Mouse (Mus musculus): Measurements from ENCODE around the gene Bag2. TPM values are rescaled to one million over a fixed set of nuclear protein-coding genes. Genes with fewer than 3 reads are reported as not detected.
"Not testable (repeated sequence)": the region's sequence is repeated elsewhere in the genome, so short reads cannot be mapped to it uniquely, and the experiment has no call there.

The Bag2 gene
- total RNA-seq, 1 experiment: 14.8 TPM

GRCm38 (mm10) chr1:33754965-33755735 lies 2.4 kb downstream of the Bag2 start:
- Histone ChIP-seq H3K27ac (ENCODE audit: insufficient read depth, low read depth, low read length, poor library complexity, severe bottlenecking) (no peak overlapping the region), H3K9me3 (ENCODE audit: control insufficient read depth, insufficient read depth, low read depth, low read length) (no peaks in the 10 kb centered on the region), H3K36me3 (ENCODE audit: control insufficient read depth, insufficient read depth, low read length, poor library complexity, severe bottlenecking) (no peaks in the 10 kb centered on the region; the same call in 1 of the 2 replicates), H3K9ac (ENCODE audit: insufficient read depth, low read depth, low read length, poor library complexity, severe bottlenecking) (no peak overlapping the region), H3K4me3 (ENCODE audit: insufficient read depth in 1 of 2, low read depth in 1 of 2, low read length in 2 of 2, poor library complexity in 1 of 2, severe bottlenecking in 1 of 2) (no peak overlapping the region), H3K4me1 (ENCODE audit: control insufficient read depth in 2 of 2, insufficient read depth in 2 of 2, low read length in 2 of 2, poor library complexity in 1 of 2) (peaks cover 5 to 6% of the 10 kb centered on the region in 2 experiments; a peak in 3 of 4 replicates)
- no peak for DNase-seq (ENCODE audit: low read depth, low spot score)
- in situ Hi-C loops (cut with MboI; ENCODE audit: low sequenced_read_pairs in 2 of 2, unreplicated experiment in 2 of 2): no loop called here
- no peak for TF ChIP-seq HCFC1 (IDR thresholded peaks at IDR 0.05; ENCODE audit: borderline replicate concordance, insufficient read depth, low read length)
- TF ChIP-seq ZNF384 (IDR thresholded peaks at IDR 0.05; ENCODE audit: low read depth, low read length): no peak
- no peak for TF ChIP-seq CHD2 (IDR thresholded peaks at IDR 0.05; ENCODE audit: low read depth, low read length)
- no peak for TF ChIP-seq ZC3H11A (IDR thresholded peaks at IDR 0.05; ENCODE audit: borderline replicate concordance, low read depth, low read length)
- no peak for TF ChIP-seq MAFK (IDR thresholded peaks at IDR 0.05; ENCODE audit: insufficient read depth, low read depth, low read length)

- in situ Hi-C loops (cut with MboI; ENCODE audit: low sequenced_read_pairs in 2 of 2, unreplicated experiment in 2 of 2): no loop called here
- H3K4me1 ChIP-seq (ENCODE audit: control insufficient read depth in 2 of 2, insufficient read depth in 2 of 2, low read length in 2 of 2, poor library complexity in 1 of 2): peaks cover 5 to 6% of the 10 kb centered on the region in 2 experiments; a peak in 3 of 4 replicates
- H3K9ac ChIP-seq (ENCODE audit: insufficient read depth, low read depth, low read length, poor library complexity, severe bottlenecking): no peak overlapping the region
- H3K9me3 ChIP-seq (ENCODE audit: control insufficient read depth, insufficient read depth, low read depth, low read length): no peaks in the 10 kb centered on the region
- no peak for DNase-seq (ENCODE audit: low read depth, low spot score)
- H3K36me3 ChIP-seq (ENCODE audit: control insufficient read depth, insufficient read depth, low read length, poor library complexity, severe bottlenecking): no peaks in the 10 kb centered on the region
- no peak for TF ChIP-seq MAFK (IDR thresholded peaks at IDR 0.05; ENCODE audit: insufficient read depth, low read depth, low read length)
- TF ChIP-seq CHD2 (IDR thresholded peaks at IDR 0.05; ENCODE audit: low read depth, low read length): no peak
- H3K4me3 ChIP-seq (ENCODE audit: insufficient read depth in 1 of 2, low read depth in 1 of 2, low read length in 2 of 2, poor library complexity in 1 of 2, severe bottlenecking in 1 of 2): no peak overlapping the region
- no peak overlapping the region for H3K27ac ChIP-seq (ENCODE audit: insufficient read depth, low read depth, low read length, poor library complexity, severe bottlenecking)
These were observed 3.5 kb downstream of the Bag2 start for GRCm38 (mm10) chr1:33754089-33754488.

- no peaks in the 10 kb centered on the region for H3K36me3 ChIP-seq (ENCODE audit: control insufficient read depth, insufficient read depth, low read length, poor library complexity, severe bottlenecking)
- no peak for DNase-seq (ENCODE audit: low read depth, low spot score)
These were observed 6.3 kb downstream of the Bag2 start for GRCm38 (mm10) chr1:33751283-33751682.

GRCm38 (mm10) chr1:33749709-33750108 lies 7.9 kb downstream of the Bag2 start:
- H3K9ac ChIP-seq (ENCODE audit: insufficient read depth, low read depth, low read length, poor library complexity, severe bottlenecking); H3K4me3 ChIP-seq (ENCODE audit: insufficient read depth in 1 of 2, low read depth in 1 of 2, low read length in 2 of 2, poor library complexity in 1 of 2, severe bottlenecking in 1 of 2); H3K4me1 ChIP-seq (ENCODE audit: control insufficient read depth in 2 of 2, insufficient read depth in 2 of 2, low read length in 2 of 2, poor library complexity in 1 of 2); DNase-seq (ENCODE audit: low read depth, low spot score); H3K27ac ChIP-seq (ENCODE audit: insufficient read depth, low read depth, low read length, poor library complexity, severe bottlenecking); in situ Hi-C loops (cut with MboI; ENCODE audit: low sequenced_read_pairs in 2 of 2, unreplicated experiment in 2 of 2); H3K36me3 ChIP-seq (ENCODE audit: control insufficient read depth, insufficient read depth, low read length, poor library complexity, severe bottlenecking); H3K9me3 ChIP-seq (ENCODE audit: control insufficient read depth, insufficient read depth, low read depth, low read length): not testable (repeated sequence)
- peak; percentile 73 for TF ChIP-seq ZNF384 (IDR thresholded peaks at IDR 0.05; ENCODE audit: low read depth, low read length)

More at GRCm38 (mm10) chr1:33751283-33751682, 6.3 kb downstream of the Bag2 start:
- H3K4me3 ChIP-seq (ENCODE audit: insufficient read depth in 1 of 2, low read depth in 1 of 2, low read length in 2 of 2, poor library complexity in 1 of 2, severe bottlenecking in 1 of 2): no peak overlapping the region
- H3K9ac ChIP-seq (ENCODE audit: insufficient read depth, low read depth, low read length, poor library complexity, severe bottlenecking): no peak overlapping the region
- H3K4me1 ChIP-seq (ENCODE audit: control insufficient read depth in 2 of 2, insufficient read depth in 2 of 2, low read length in 2 of 2, poor library complexity in 1 of 2): peaks cover 1 to 9% of the 10 kb centered on the region in 2 experiments; a peak in 3 of 4 replicates
- TF ChIP-seq ZNF384 (IDR thresholded peaks at IDR 0.05; ENCODE audit: low read depth, low read length) (no peak), HCFC1 (IDR thresholded peaks at IDR 0.05; ENCODE audit: borderline replicate concordance, insufficient read depth, low read length) (no peak), MAFK (IDR thresholded peaks at IDR 0.05; ENCODE audit: insufficient read depth, low read depth, low read length) (no peak), CHD2 (IDR thresholded peaks at IDR 0.05; ENCODE audit: low read depth, low read length) (no peak)
- H3K9me3 ChIP-seq (ENCODE audit: control insufficient read depth, insufficient read depth, low read depth, low read length): no peaks in the 10 kb centered on the region
- no peak overlapping the region for H3K27ac ChIP-seq (ENCODE audit: insufficient read depth, low read depth, low read length, poor library complexity, severe bottlenecking)
- in situ Hi-C loops (cut with MboI; ENCODE audit: low sequenced_read_pairs in 2 of 2, unreplicated experiment in 2 of 2): no loop called here

- H3K4me1 ChIP-seq (ENCODE audit: control insufficient read depth in 2 of 2, insufficient read depth in 2 of 2, low read length in 2 of 2, poor library complexity in 1 of 2): peaks cover 0 to 12% of the 10 kb centered on the region in 2 experiments; a peak in 1 of 4 replicates
- no peak for TF ChIP-seq MAFK (IDR thresholded peaks at IDR 0.05; ENCODE audit: insufficient read depth, low read depth, low read length)
- TF ChIP-seq CHD2 (IDR thresholded peaks at IDR 0.05; ENCODE audit: low read depth, low read length): no peak
- no peak for TF ChIP-seq ZNF384 (IDR thresholded peaks at IDR 0.05; ENCODE audit: low read depth, low read length)
- no peak for TF ChIP-seq HCFC1 (IDR thresholded peaks at IDR 0.05; ENCODE audit: borderline replicate concordance, insufficient read depth, low read length)
- TF ChIP-seq ZC3H11A (IDR thresholded peaks at IDR 0.05; ENCODE audit: borderline replicate concordance, low read depth, low read length): no peak
- H3K36me3 ChIP-seq (ENCODE audit: control insufficient read depth, insufficient read depth, low read length, poor library complexity, severe bottlenecking): no peaks in the 10 kb centered on the region
These were observed 8.5 kb downstream of the Bag2 start for GRCm38 (mm10) chr1:33749109-33749508.

More at GRCm38 (mm10) chr1:33749109-33749508, 8.5 kb downstream of the Bag2 start:
- H3K9ac ChIP-seq (ENCODE audit: insufficient read depth, low read depth, low read length, poor library complexity, severe bottlenecking): no peak overlapping the region
- in situ Hi-C loops (cut with MboI; ENCODE audit: low sequenced_read_pairs in 2 of 2, unreplicated experiment in 2 of 2): no loop called here
- H3K27ac ChIP-seq (ENCODE audit: insufficient read depth, low read depth, low read length, poor library complexity, severe bottlenecking): no peak overlapping the region
- no peak overlapping the region for H3K4me3 ChIP-seq (ENCODE audit: insufficient read depth in 1 of 2, low read depth in 1 of 2, low read length in 2 of 2, poor library complexity in 1 of 2, severe bottlenecking in 1 of 2)
- DNase-seq (ENCODE audit: low read depth, low spot score): no peak
- no peaks in the 10 kb centered on the region for H3K9me3 ChIP-seq (ENCODE audit: control insufficient read depth, insufficient read depth, low read depth, low read length)
